Mouse (Mus musculus) cerebral cortex, adult 2 months (tissue): ENCODE data around the gene Dnajc22.

Experiments
- WGBS: fragments of 180-500 bp; shearing (Covaris S2); methylation state at CpG from one replicate; pipeline ENCODE4 v1.1.7; 2018; 5-methylcytosine and 5-hydroxymethylcytosine counted together

Dnajc22 gene

GRCm38 (mm10) chr15:99092870-99093269, at the start of gene Dnajc22:
Gene Dnajc22, plus strand, starts transcription at chr15:99093170.
- WGBS = 84% methylated on average over 8 of the region's 8 CpGs

- 52% methylated on average over 3 of the region's 3 CpGs for WGBS
These were observed 48.1 kb upstream of the Dnajc22 start for GRCm38 (mm10) chr15:99044854-99045253.

- 83% methylated on average over 6 of the region's 6 CpGs for WGBS
These were observed 47.2 kb upstream of the Dnajc22 start for GRCm38 (mm10) chr15:99045734-99046133.

GRCm38 (mm10) chr15:99049473-99050253, 43.3 kb upstream of the Dnajc22 start:
- WGBS = 32% methylated on average over 13 of the region's 13 CpGs

DNA sequence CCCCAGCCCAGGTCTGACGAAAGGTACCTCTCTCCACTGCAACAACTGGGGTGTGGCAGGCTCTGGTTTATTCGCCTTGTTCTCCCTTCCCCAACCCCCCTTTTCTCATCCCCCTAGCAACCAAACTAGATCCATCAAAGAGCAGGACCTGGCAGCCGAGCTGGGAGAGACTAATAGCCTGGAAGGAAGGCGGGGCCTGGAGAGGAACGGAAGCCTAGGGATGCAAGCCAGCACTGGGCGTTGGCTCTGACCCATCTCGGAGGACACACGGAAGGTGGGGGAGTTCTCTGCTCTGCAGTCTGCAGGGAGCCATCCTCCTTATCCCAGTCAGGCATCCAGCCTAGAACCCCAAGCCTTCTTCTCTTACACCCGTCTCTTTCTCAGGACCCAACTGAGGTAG, 39.6 kb upstream of the Dnajc22 start:
- 48% methylated on average over 9 of the region's 9 CpGs for WGBS

DNA sequence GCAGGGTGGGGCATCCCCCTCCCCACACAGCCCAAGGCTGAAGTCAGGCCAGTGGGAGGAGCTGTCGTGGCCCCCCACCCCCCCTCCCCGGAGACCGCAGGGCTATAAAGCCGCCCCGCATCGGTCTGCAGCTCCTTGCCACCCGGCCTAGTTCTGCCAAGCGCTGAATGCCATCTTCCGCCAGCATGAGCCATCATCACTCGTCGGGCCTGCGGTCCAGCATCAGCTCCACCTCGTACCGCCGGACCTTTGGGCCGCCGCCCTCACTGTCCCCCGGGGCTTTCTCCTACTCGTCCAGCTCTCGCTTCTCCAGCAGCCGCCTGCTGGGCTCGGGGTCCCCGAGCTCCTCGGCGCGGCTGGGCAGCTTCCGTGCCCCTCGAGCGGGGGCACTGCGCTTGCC, 37.9 kb upstream of the Dnajc22 start, which contains the start of gene Prph:
TSS of gene Prph (plus strand) at position 135 of the 400 bp plus-strand sequence.
- 5% methylated on average over 30 of the region's 30 CpGs for WGBS

- 2% methylated on average over 37 of the region's 37 CpGs for WGBS
These were observed 37.4 kb upstream of the Dnajc22 start for GRCm38 (mm10) chr15:99055511-99055961.

GRCm38 (mm10) chr15:99056332-99056731, 36.6 kb upstream of the Dnajc22 start:
- WGBS = 6% methylated on average over 14 of the region's 14 CpGs

- WGBS = 79% methylated on average over 12 of the region's 12 CpGs
These were observed 27.3 kb upstream of the Dnajc22 start for GRCm38 (mm10) chr15:99065557-99066165.

DNA sequence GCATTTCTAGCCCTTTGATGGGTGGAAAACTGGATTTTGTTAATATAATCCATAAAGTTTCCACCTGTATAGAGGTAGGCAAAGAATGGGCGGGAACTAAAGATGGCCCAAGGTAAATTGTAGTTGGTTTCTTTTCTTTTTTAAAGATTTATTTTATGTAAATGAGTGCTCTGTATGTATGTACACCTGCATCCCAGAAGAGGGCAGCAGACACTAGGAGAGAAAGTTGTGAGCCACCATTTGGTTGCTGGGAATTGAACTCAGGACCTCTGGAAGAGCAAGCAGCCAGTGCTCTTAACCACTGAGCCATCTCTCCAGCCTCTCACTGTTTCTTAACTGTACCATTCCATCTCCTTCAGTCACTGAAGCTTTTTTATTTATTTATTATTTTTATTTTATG, 21.0 kb upstream of the Dnajc22 start:
- 85% methylated on average over 1 of the region's 1 CpGs for whole genome bisulfite sequencing

GRCm38 (mm10) chr15:99074019-99074599, 18.9 kb upstream of the Dnajc22 start, which contains the start of gene Troap:
Gene Troap, plus strand, starts transcription at chr15:99074575.
- WGBS = 12% methylated on average over 9 of the region's 9 CpGs

DNA sequence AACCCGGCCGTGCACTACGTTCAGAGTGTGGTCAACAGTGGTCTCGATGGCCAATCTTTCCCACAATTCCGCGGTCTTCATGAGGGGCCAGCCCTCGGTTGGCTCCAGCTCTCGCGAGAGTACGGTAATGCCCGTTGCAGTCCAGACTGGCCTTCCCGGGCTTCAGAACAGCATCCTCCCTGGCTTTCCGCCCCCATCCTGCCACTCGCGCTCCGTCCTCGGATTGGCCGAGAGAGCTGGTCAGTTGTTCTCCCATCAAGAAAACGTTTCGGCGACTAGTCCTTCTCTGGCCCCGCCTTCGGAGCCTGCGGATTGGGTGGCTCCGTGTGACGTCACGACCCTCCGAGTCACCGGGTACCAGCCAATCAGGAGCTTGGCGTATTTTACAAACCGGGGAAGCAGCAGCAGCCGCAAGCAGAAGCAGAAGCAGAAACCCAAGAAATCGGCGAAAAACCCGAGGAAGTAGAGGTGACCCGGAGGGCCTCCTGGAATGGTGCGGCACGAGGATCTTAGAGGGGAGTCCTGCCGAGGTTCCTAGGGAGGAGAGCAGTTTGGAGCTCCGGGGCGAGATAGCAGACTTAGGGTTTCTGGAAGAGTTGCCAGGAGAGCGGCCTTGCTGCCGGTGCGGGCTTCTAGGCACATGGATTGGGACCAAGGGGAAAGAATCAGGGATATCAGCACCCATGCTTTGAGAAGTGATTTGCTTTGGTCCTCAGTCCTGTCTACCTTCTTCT, 18.2 kb upstream of the Dnajc22 start:
- under 1% methylated on average over 44 of the region's 44 CpGs for WGBS

DNA sequence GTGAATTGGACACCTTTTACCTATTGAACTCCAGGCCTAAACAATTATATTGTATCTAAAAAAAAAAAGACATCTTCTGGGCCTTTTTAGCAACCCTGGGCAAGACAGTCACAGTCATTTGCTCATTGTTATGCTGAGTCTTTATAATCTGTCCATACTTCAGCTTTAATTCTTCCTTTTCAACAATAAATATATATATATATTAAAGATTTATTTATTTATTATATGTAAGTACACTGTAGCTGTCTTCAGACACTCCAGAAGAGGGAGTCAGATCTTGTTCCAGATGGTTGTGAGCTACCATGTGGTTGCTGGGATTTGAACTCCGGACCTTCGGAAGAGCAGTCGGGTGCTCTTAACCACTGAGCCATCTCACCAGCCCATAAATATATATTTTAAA, 17.0 kb upstream of the Dnajc22 start:
- WGBS = 92% methylated on average over 3 of the region's 3 CpGs

GRCm38 (mm10) chr15:99078181-99078910, 14.6 kb upstream of the Dnajc22 start:
- WGBS = 82% methylated on average over 15 of the region's 15 CpGs

DNA sequence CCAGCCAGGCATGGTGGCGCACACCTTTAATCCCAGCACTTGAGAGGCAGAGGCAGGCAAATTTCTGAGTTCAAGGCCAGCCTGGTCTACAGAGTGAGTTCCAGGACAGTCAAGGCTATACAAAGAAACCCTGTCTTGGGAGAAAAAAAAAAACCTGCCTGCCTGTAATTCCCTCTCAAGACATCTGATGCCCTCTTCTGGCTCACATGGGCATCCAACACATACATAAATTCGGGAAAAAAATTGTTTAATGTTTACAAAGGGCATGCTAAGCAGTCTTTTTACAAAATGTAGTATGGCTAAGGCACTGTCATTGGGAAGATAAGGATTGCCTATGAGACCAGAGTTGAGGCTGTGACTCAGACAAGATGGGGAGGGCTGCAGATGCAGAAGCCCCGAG, 13.2 kb upstream of the Dnajc22 start:
- WGBS = 69% methylated on average over 3 of the region's 3 CpGs

GRCm38 (mm10) chr15:99082322-99082721, 10.6 kb upstream of the Dnajc22 start:
- 94% methylated on average over 12 of the region's 12 CpGs for WGBS

GRCm38 (mm10) chr15:99082840-99083239, 10.1 kb upstream of the Dnajc22 start:
- WGBS = 91% methylated on average over 16 of the region's 16 CpGs

DNA sequence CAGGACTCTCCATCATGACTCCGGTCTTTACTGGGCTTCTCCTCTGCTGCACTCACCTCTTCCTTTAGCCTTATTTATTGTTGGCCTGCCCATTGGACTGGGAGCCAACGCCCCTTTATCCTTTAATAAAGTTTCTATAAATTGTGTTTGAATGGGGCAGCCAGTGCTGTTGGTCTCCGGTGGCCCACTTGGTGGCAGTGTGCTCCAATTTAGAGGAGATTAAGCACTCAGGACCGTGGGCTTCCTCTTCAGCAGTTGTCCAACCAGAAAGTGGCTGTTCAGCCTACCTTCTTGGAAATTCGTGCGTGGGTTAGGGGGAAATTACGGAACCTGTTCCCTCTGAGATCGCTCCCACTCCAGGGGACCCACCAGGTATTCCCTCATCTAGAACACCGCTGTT, 9.7 kb upstream of the Dnajc22 start:
- 62% methylated on average over 9 of the region's 9 CpGs for WGBS

- WGBS = 50% methylated on average over 11 of the region's 11 CpGs
These were observed 9.0 kb upstream of the Dnajc22 start for GRCm38 (mm10) chr15:99083867-99084557.

GRCm38 (mm10) chr15:99084618-99085017, 8.4 kb upstream of the Dnajc22 start:
- WGBS = 41% methylated on average over 19 of the region's 19 CpGs

GRCm38 (mm10) chr15:99085997-99086396, 7.0 kb upstream of the Dnajc22 start:
- 97% methylated on average over 4 of the region's 4 CpGs for WGBS
